Mouse (Mus musculus) heart, postnatal 25 days (tissue): Measurements from ENCODE around the gene Trpm4. TPM values are rescaled to one million over a fixed set of nuclear protein-coding genes. Genes with fewer than 3 reads are reported as not detected.

Experiments
- DNase-seq: peaks from one replicate; pipeline ENCODE4 v3.0.0; 2022; ENCODE audit warnings: low spot score
- intact Hi-C: fragments of 180-260 bp; cut with DNase I; formaldehyde crosslinking; loops from one replicate; pipeline ENCODE4 v1.15.1; 2025
- total RNA-seq, 2 experiments: library from RNA; stranded (reverse); gene quantifications; 2 replicates each; pipeline ENCODE4 v1.2.3; 2021

Trpm4 gene
- total RNA-seq, 2 experiments from 2014 or later: 23.5 to 25.0 TPM

- DNase-seq: no peak
- intact Hi-C loops: no loop called here
These were observed 17.0 kb downstream of the Trpm4 start for GRCm38 (mm10) chr7:45316536-45316935.

- no peak for DNase-seq
- intact Hi-C loops: no loop called here
These were observed 18.3 kb downstream of the Trpm4 start for GRCm38 (mm10) chr7:45315182-45315701.

GRCm38 (mm10) chr7:45313495-45313894 is 20.1 kb downstream of the Trpm4 start:
- intact Hi-C loops: no loop called here
- no peak for DNase-seq

- intact Hi-C loops: no loop called here
- DNase-seq: no peak
These were observed 20.7 kb downstream of the Trpm4 start for GRCm38 (mm10) chr7:45312686-45313453.

- intact Hi-C loops: no loop called here
- no peak for DNase-seq
These were observed 21.6 kb downstream of the Trpm4 start for GRCm38 (mm10) chr7:45312023-45312422.

- DNase-seq: no peak
- intact Hi-C loops: loop anchor here (2.0 to 10.0 kb wide), 2 partner anchors 87 to 235 kb away; no protein-coding TSS in a partner anchor
These were observed 24.1 kb downstream of the Trpm4 start for GRCm38 (mm10) chr7:45309455-45309854.

GRCm38 (mm10) chr7:45308551-45309240 is 24.9 kb downstream of the Trpm4 start:
- intact Hi-C loops: loop anchor here (2.0 to 10.0 kb wide), 2 partner anchors 88 to 234 kb away; no protein-coding TSS in a partner anchor
- no peak for DNase-seq

GRCm38 (mm10) chr7:45305275-45305674 is 28.3 kb downstream of the Trpm4 start:
- intact Hi-C loops: loop anchor here (2.0 to 10.0 kb wide), 2 partner anchors 36 to 230 kb away; no protein-coding TSS in a partner anchor
- DNase-seq: no peak

GRCm38 (mm10) chr7:45304869-45305268 is 28.7 kb downstream of the Trpm4 start:
- no peak for DNase-seq
- intact Hi-C loops: loop anchor here (2.0 to 10.0 kb wide), 2 partner anchors 36 to 230 kb away; no protein-coding TSS in a partner anchor

- intact Hi-C loops: loop anchor here (10.0 kb wide), 1 partner anchor 228 kb away; no protein-coding TSS in a partner anchor
- DNase-seq: no peak
These were observed 31.0 kb downstream of the Trpm4 start for GRCm38 (mm10) chr7:45302626-45303025.

GRCm38 (mm10) chr7:45300270-45300669 is 33.3 kb downstream of the Trpm4 start:
- intact Hi-C loops: loop anchor here (2.0 to 10.0 kb wide), 2 partner anchors 69 to 225 kb away; no protein-coding TSS in a partner anchor

GRCm38 (mm10) chr7:45299752-45300151 is 33.8 kb downstream of the Trpm4 start:
- intact Hi-C loops: loop anchor here (2.0 to 10.0 kb wide), 3 partner anchors 69 to 225 kb away; partner anchors contain the start of gene Slc17a7
- peak; percentile 17 for DNase-seq

More at GRCm38 (mm10) chr7:45300270-45300669, 33.3 kb downstream of the Trpm4 start:
- no peak for DNase-seq

- intact Hi-C loops: loop anchor here (5.0 kb wide), 1 partner anchor 135 kb away; the partner anchor contains the start of gene Slc17a7
- DNase-seq: no peak
These were observed 36.0 kb downstream of the Trpm4 start for GRCm38 (mm10) chr7:45297563-45297962.

- intact Hi-C loops: loop anchor here (5.0 kb wide), 1 partner anchor 134 kb away; the partner anchor contains the start of gene Slc17a7
These were observed 37.0 kb downstream of the Trpm4 start for GRCm38 (mm10) chr7:45296626-45297025.

GRCm38 (mm10) chr7:45286486-45286885 is 47.1 kb downstream of the Trpm4 start:
- DNase-seq: no peak

More at GRCm38 (mm10) chr7:45296626-45297025, 37.0 kb downstream of the Trpm4 start:
- DNase-seq: no peak

GRCm38 (mm10) chr7:45277136-45277760 is 56.3 kb downstream of the Trpm4 start, which contains the start of gene Slc6a21:
TSS of gene Slc6a21 (plus strand) at chr7:45277513.
- DNase-seq: peak; percentile 35
- intact Hi-C loops: no loop called here

More at GRCm38 (mm10) chr7:45286486-45286885, 47.1 kb downstream of the Trpm4 start:
- intact Hi-C loops: no loop called here

- DNase-seq: no peak
- intact Hi-C loops: no loop called here
These were observed 59.9 kb downstream of the Trpm4 start for GRCm38 (mm10) chr7:45273672-45274071.

GRCm38 (mm10) chr7:45272786-45273412 is 60.7 kb downstream of the Trpm4 start:
- intact Hi-C loops: no loop called here
- no peak for DNase-seq

GRCm38 (mm10) chr7:45265518-45265917 is 68.1 kb downstream of the Trpm4 start:
- intact Hi-C loops: no loop called here
- no peak for DNase-seq
